Mouse (Mus musculus) midbrain, embryonic 15.5 days (tissue): ENCODE results near the gene Ddx18. TPM values are rescaled to one million over a fixed set of nuclear protein-coding genes. Genes with fewer than 3 reads are reported as not detected.

Experiments
- ATAC-seq: fragments of 200-750 bp; cut with Nextera tagmentation; replicated peaks from 2 replicates; pipeline ENCODE4 v1.8.0; 2017; ENCODE audit warnings: moderate TSS enrichment
- H3K27ac ChIP-seq: fragments of 300-500 bp; sonication (generic); 2 replicates; pipeline ENCODE4 v1.5.1; 2015; ENCODE audit warnings: mild to moderate bottlenecking, inconsistent platforms
- H3K27me3 ChIP-seq: fragments of 300-500 bp; sonication (generic); replicated peaks from 2 replicates; pipeline ENCODE4 v1.6.1; 2015; ENCODE audit warnings: inconsistent platforms
- H3K36me3 ChIP-seq: fragments of 300-500 bp; sonication (generic); replicated peaks from 2 replicates; pipeline ENCODE4 v1.6.1; 2015; ENCODE audit warnings: inconsistent platforms
- H3K4me1 ChIP-seq: fragments of 300-500 bp; sonication (generic); 2 replicates; pipeline ENCODE4 v1.6.1; 2015; ENCODE audit warnings: inconsistent platforms
- H3K4me2 ChIP-seq: fragments of 300-500 bp; sonication (generic); 2 replicates; pipeline ENCODE4 v1.6.1; 2015; ENCODE audit warnings: inconsistent platforms, mild to moderate bottlenecking, moderate library complexity
- H3K4me3 ChIP-seq: fragments of 300-500 bp; sonication (generic); 2 replicates; pipeline ENCODE4 v1.5.1; 2015; ENCODE audit warnings: mild to moderate bottlenecking, inconsistent platforms
- H3K9ac ChIP-seq: fragments of 300-500 bp; sonication (generic); 2 replicates; pipeline ENCODE4 v1.6.1; 2015; ENCODE audit warnings: mild to moderate bottlenecking, inconsistent platforms
- H3K9me3 ChIP-seq: fragments of 300-500 bp; sonication (generic); 2 replicates; pipeline ENCODE4 v1.6.1; 2016; ENCODE audit warnings: inconsistent platforms
- WGBS: fragments of 180-500 bp; shearing (Covaris S2); methylation state at CpG from one replicate; pipeline ENCODE4 v1.1.7; 2015; ENCODE audit warnings: mixed read lengths; 5-methylcytosine and 5-hydroxymethylcytosine counted together
- polyA plus RNA-seq: library from polyadenylated mRNA; unstranded; fragments of >200 nt; fragmentation: Nextera tagmentation; extraction: Ambion mirVana; gene quantifications from 2 replicates; pipeline ENCODE4 v1.2.1, GENCODE M21; 2015

Ddx18 gene
- polyA plus RNA-seq: 32.8 and 33.9 TPM in 2 replicates

- Histone ChIP-seq H3K27ac (peak within 1 kb of the TSS; percentile 67; the same call in 1 of the 2 replicates), H3K36me3 (peaks cover 22% of the 10 kb centered on the region), H3K9me3 (no peaks in the 10 kb centered on the region), H3K9ac (peak within 1 kb of the TSS; percentile 64), H3K4me2 (peak within 1 kb of the TSS; percentile 75), H3K27me3 (no peaks in the 10 kb centered on the region), H3K4me1 (peaks cover 12% of the 10 kb centered on the region), H3K4me3 (peak within 1 kb of the TSS; percentile 57)
- WGBS: 6% methylated on average over 53 of the region's 53 CpGs
- peak; percentile 99 for ATAC-seq
Observed at GRCm38 (mm10) chr1:121567521-121568489, at the start of gene Ddx18. Gene Ddx18 (minus strand): TSS chr1:121567989.

- Histone ChIP-seq H3K4me2 (no peak overlapping the region), H3K4me1 (no peaks in the 10 kb centered on the region), H3K9ac (no peak overlapping the region), H3K36me3 (no peaks in the 10 kb centered on the region), H3K27me3 (no peaks in the 10 kb centered on the region), H3K27ac (no peak overlapping the region), H3K9me3 (no peaks in the 10 kb centered on the region), H3K4me3 (no peak overlapping the region)
- no peak for ATAC-seq
- WGBS: 65% methylated on average over 7 of the region's 7 CpGs
Observed at GRCm38 (mm10) chr1:121608000-121608399, 40.2 kb upstream of the Ddx18 start.

- Histone ChIP-seq H3K9me3 (no peaks in the 10 kb centered on the region), H3K4me1 (no peaks in the 10 kb centered on the region), H3K4me2 (no peak overlapping the region), H3K27ac (no peak overlapping the region), H3K9ac (no peak overlapping the region), H3K27me3 (no peaks in the 10 kb centered on the region), H3K36me3 (no peaks in the 10 kb centered on the region), H3K4me3 (no peak overlapping the region)
- WGBS: 57% methylated on average over 6 of the region's 6 CpGs
- ATAC-seq: no peak
Observed at GRCm38 (mm10) chr1:121605118-121605517, 37.3 kb upstream of the Ddx18 start.

DNA sequence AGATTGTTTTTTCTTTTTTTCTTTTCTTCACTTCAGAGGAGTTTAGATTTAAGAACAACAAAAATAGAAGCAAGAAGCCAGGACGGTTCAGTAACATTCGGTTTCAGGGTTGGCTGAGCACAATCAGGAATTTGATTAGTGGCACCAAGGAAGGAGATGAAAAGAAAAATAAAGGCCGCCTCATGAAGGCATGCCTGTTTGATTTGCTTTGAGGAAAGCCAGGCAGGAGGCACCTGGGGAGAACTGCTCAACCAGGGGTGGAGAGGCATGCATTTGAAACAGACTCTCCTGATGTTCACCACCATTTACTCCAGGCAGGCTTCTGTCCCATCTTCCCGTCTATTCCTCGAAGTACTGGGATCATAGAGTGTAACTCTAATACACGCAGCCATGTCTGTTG, 34.1 kb upstream of the Ddx18 start:
- Histone ChIP-seq H3K9me3 (no peaks in the 10 kb centered on the region), H3K27me3 (no peaks in the 10 kb centered on the region), H3K4me2 (no peak overlapping the region), H3K27ac (no peak overlapping the region), H3K36me3 (no peaks in the 10 kb centered on the region), H3K9ac (no peak overlapping the region), H3K4me1 (peaks cover 3% of the 10 kb centered on the region), H3K4me3 (no peak overlapping the region)
- ATAC-seq: no peak
- WGBS: 54% methylated on average over 6 of the region's 6 CpGs

DNA sequence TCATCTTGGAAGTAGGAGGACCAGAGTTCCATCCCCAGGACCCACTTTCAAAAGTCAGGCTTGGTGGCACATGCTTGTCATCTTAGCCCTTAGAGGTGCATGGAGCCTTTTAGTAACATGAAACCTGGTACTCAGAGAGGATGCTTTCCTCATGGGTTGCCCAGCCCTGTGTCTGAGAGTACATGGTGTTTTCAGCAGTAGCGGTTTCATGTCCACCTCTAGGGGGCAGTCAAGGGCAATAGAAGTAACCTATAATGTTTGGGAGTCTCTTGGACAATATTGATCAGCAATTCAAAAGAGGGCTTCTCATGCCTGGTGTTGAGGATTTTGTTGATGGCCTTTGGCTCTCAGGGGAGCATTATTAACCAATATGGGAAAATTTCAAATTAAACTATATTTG, 33.3 kb upstream of the Ddx18 start:
- H3K9ac ChIP-seq: no peak overlapping the region
- H3K4me3 ChIP-seq: no peak overlapping the region
- H3K27ac ChIP-seq: no peak overlapping the region
- H3K36me3 ChIP-seq: no peaks in the 10 kb centered on the region
- WGBS: 18% methylated on average over 1 of the region's 1 CpGs
- H3K9me3 ChIP-seq: no peaks in the 10 kb centered on the region
- no peak for ATAC-seq
- no peak overlapping the region for H3K4me2 ChIP-seq
- peaks cover 3% of the 10 kb centered on the region for H3K4me1 ChIP-seq
- H3K27me3 ChIP-seq: no peaks in the 10 kb centered on the region

- no peak overlapping the region for H3K4me2 ChIP-seq
- 67% methylated on average over 3 of the region's 3 CpGs for WGBS
- no peak overlapping the region for H3K27ac ChIP-seq
- H3K4me1 ChIP-seq: peaks cover 3% of the 10 kb centered on the region
- no peak for ATAC-seq
- H3K9me3 ChIP-seq: no peaks in the 10 kb centered on the region
- no peak overlapping the region for H3K4me3 ChIP-seq
- no peaks in the 10 kb centered on the region for H3K27me3 ChIP-seq
- no peak overlapping the region for H3K9ac ChIP-seq
- no peaks in the 10 kb centered on the region for H3K36me3 ChIP-seq
Observed at GRCm38 (mm10) chr1:121598421-121598820, 30.6 kb upstream of the Ddx18 start.

DNA sequence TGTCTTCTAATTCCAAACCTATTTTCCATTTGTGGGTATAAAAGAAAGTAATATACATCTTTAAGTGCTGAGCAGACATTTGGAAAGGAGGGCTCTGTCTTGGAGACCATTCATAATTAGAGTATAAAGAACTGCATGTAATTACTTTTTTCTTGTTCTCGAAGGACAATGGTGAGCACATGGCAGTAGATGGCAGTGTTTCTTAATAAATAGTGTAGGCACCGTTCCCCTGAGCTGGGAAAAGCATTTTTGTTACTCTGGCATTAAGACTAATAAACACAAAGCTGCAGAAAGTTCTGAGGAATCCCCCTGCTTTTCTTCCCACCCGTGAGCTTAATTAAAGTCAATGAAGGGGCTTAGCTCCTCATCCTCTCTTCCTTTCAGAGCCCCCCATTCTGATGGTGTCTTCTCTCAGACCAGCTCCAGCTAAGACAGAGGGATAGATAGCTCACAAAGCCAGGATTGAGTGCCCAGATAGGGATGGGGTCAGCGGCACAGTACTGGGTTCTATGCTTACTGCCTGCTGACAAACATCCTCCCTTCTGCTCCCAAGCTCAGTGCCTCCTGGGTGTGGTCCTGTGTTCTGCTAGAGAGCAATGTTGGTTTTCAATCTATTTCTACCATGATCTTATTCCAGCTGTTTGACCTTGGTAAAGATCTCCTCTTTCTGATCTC, 29.3 kb upstream of the Ddx18 start:
- Histone ChIP-seq H3K9ac (no peak overlapping the region), H3K27me3 (no peaks in the 10 kb centered on the region), H3K4me2 (no peak overlapping the region), H3K4me1 (peaks cover 3% of the 10 kb centered on the region), H3K4me3 (no peak overlapping the region), H3K36me3 (no peaks in the 10 kb centered on the region), H3K9me3 (no peaks in the 10 kb centered on the region), H3K27ac (0 out of 2 replicates have a peak overlapping the region, but pooled peaks have one; percentile 32)
- WGBS: 14% methylated on average over 4 of the region's 4 CpGs
- ATAC-seq: peak; percentile 76

GRCm38 (mm10) chr1:121584838-121585237, 17.0 kb upstream of the Ddx18 start:
- no peak for ATAC-seq
- H3K9ac ChIP-seq: no peak overlapping the region
- H3K27ac ChIP-seq: no peak overlapping the region
- H3K4me2 ChIP-seq: no peak overlapping the region
- H3K4me3 ChIP-seq: no peak overlapping the region
- no peaks in the 10 kb centered on the region for H3K27me3 ChIP-seq
- H3K4me1 ChIP-seq: no peaks in the 10 kb centered on the region
- 86% methylated on average over 6 of the region's 6 CpGs for WGBS
- no peaks in the 10 kb centered on the region for H3K9me3 ChIP-seq
- H3K36me3 ChIP-seq: no peaks in the 10 kb centered on the region

DNA sequence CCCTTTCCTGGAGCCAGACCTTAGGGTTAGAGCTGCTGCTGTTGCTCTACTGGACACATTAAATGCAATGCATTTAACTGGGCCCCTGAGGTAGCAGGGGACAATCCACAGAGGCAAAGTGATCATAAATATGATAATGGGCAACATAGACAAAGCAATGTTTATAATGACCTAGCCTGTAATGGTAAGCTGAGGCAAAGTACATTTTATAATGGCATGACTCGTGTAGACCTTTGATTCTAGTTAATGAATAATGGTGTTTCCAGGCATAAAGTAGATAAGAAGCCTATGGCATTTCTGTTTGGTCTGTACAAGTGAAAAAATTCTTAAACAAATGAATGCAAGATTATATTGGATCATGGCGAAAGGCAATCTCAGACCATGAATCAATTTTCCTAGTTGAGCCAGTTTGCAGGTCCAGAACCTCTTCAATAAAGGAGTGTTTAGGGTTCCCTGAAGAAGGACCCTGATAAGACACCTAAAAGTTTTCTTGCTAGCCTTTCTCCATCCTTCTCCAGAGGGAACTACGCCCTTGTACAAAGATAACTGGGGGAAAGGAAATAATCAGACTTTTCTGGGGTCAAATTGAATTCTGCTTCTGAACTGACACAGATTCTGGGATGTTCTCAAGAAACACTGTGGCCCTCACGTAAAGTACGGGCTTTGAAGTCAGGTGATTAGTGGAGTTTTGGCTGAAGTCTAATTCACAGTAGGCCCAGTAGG, 13.5 kb upstream of the Ddx18 start:
- ATAC-seq: no peak

GRCm38 (mm10) chr1:121577491-121577890, 9.7 kb upstream of the Ddx18 start:
- Histone ChIP-seq H3K9me3 (no peaks in the 10 kb centered on the region), H3K36me3 (no peaks in the 10 kb centered on the region), H3K4me2 (no peak overlapping the region), H3K27me3 (no peaks in the 10 kb centered on the region), H3K4me3 (no peak overlapping the region), H3K27ac (no peak overlapping the region), H3K9ac (no peak overlapping the region), H3K4me1 (no peaks in the 10 kb centered on the region)
- ATAC-seq: no peak
- 22% methylated on average over 1 of the region's 1 CpGs for WGBS

More for the DNA sequence above, 13.5 kb upstream of the Ddx18 start:
- no peak overlapping the region for H3K27ac ChIP-seq
- no peak overlapping the region for H3K4me2 ChIP-seq
- H3K9me3 ChIP-seq: no peaks in the 10 kb centered on the region
- H3K27me3 ChIP-seq: no peaks in the 10 kb centered on the region
- 90% methylated on average over 5 of the region's 5 CpGs for WGBS
- H3K36me3 ChIP-seq: no peaks in the 10 kb centered on the region
- H3K4me1 ChIP-seq: no peaks in the 10 kb centered on the region
- H3K9ac ChIP-seq: no peak overlapping the region
- H3K4me3 ChIP-seq: no peak overlapping the region

DNA sequence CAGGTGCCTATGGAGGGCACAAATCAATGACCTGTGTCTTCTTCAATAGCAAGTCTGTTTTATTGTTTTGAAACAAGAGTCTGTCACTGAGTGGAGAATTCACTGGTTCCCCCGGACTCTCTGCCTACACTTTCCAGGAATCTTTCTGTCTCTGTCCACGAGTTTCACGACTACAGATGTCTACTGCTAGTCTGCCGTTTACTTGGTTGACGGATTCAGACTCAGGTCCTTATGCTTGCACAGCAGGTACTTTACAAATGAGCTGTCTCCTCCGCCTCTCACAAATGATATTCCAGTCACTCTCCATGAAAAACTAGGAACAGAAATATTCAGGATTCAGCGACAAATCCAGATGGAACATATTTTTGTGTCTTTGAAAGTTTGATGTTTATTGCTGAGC, 2.7 kb upstream of the Ddx18 start:
- Histone ChIP-seq H3K9me3 (no peaks in the 10 kb centered on the region), H3K4me3 (no peak overlapping the region), H3K4me1 (peaks cover 12% of the 10 kb centered on the region), H3K36me3 (no peaks in the 10 kb centered on the region), H3K4me2 (no peak overlapping the region), H3K27ac (no peak overlapping the region), H3K9ac (no peak overlapping the region), H3K27me3 (no peaks in the 10 kb centered on the region)
- ATAC-seq: no peak
- 84% methylated on average over 7 of the region's 7 CpGs for WGBS

DNA sequence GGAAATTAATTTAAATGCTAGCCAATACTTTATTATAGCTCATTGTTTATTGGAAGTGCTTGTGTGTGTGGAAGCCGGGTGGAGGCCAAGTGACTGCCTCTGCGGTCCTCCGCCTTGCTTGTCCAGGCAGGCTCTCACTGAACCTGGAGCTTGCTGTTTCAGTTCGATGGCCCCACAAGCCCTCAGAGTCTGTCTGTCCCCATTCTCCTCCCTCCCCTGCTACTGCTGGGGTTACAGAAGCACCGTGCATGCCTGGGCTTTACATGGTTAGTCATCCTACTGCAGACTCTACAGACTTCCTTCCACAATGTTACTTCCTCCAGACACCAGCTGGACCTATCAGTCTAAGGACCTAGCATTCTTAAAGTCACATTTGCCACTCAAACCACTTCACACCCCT, 9.9 kb downstream of the Ddx18 start:
- WGBS: 92% methylated on average over 5 of the region's 5 CpGs
- H3K9me3 ChIP-seq: no peaks in the 10 kb centered on the region

More for the DNA sequence above, 9.9 kb downstream of the Ddx18 start:
- ATAC-seq: no peak
- peaks cover 72% of the 10 kb centered on the region for H3K36me3 ChIP-seq
- no peaks in the 10 kb centered on the region for H3K4me1 ChIP-seq
- no peak overlapping the region for H3K27ac ChIP-seq
- no peak overlapping the region for H3K4me2 ChIP-seq
- H3K4me3 ChIP-seq: no peak overlapping the region
- H3K27me3 ChIP-seq: no peaks in the 10 kb centered on the region
- no peak overlapping the region for H3K9ac ChIP-seq
